Mouse (Mus musculus) liver, embryonic 14.5 days (tissue): ENCODE measurements around the gene Efcc1. TPM values are rescaled to one million over a fixed set of nuclear protein-coding genes. Genes with fewer than 3 reads are reported as not detected.

ENCODE experiments used
- ATAC-seq: fragments of 200-750 bp; cut with Nextera tagmentation; 2 replicates; pipeline ENCODE4 v1.8.0; 2017; ENCODE audit warnings: moderate number of reproducible peaks, mild to moderate bottlenecking, moderate library complexity; ENCODE audit not compliant: insufficient read depth
- DNase-seq, 3 experiments: peaks; one replicate each; pipeline ENCODE4 v3.0.0-alpha.2; 2012 to 2013; ENCODE audit warnings: low read depth in 3 of 3, low spot score in 3 of 3
- H3K27ac ChIP-seq: fragments of 300-500 bp; sonication (generic); 2 replicates; pipeline ENCODE4 v1.5.1; 2014; ENCODE audit warnings: moderate library complexity, mild to moderate bottlenecking, control low read depth, inconsistent platforms
- H3K27me3 ChIP-seq: fragments of 300-500 bp; sonication (generic); 2 replicates; pipeline ENCODE4 v1.6.1; 2014; ENCODE audit warnings: mild to moderate bottlenecking, low read length, moderate library complexity; ENCODE audit not compliant: control insufficient read depth, insufficient read depth
- H3K36me3 ChIP-seq: fragments of 300-500 bp; sonication (generic); replicated peaks from 2 replicates; pipeline ENCODE4 v1.6.1; 2014; ENCODE audit warnings: low read depth; ENCODE audit not compliant: control insufficient read depth, insufficient read depth
- H3K4me1 ChIP-seq, 2 experiments: fragments of 200-500 bp in 1 of 2; fragments of 300-500 bp in 1 of 2; sonication (generic) in 1 of 2; replicated peaks; 2 replicates each; pipeline ENCODE4 v1.6.1; 2012 to 2014; ENCODE audit warnings: antibody characterized with exemption in 1 of 2, inconsistent platforms in 1 of 2, low read length in 1 of 2; ENCODE audit not compliant: control insufficient read depth in 2 of 2, insufficient read depth in 2 of 2
- H3K4me2 ChIP-seq: fragments of 300-500 bp; sonication (generic); 2 replicates; pipeline ENCODE4 v1.6.1; 2014; ENCODE audit warnings: low read depth, mild to moderate bottlenecking, control low read depth, moderate library complexity
- H3K4me3 ChIP-seq, 2 experiments: fragments of 200-500 bp in 1 of 2; fragments of 300-500 bp in 1 of 2; sonication (generic) in 1 of 2; 2 replicates each; pipeline ENCODE4 v1.5.1; 2012 to 2014; ENCODE audit warnings: low read depth in 2 of 2, low read length in 2 of 2, mild to moderate bottlenecking in 2 of 2, control low read depth in 1 of 2, inconsistent platforms in 1 of 2, moderate library complexity in 1 of 2; ENCODE audit not compliant: insufficient read depth in 1 of 2
- H3K9ac ChIP-seq: fragments of 300-500 bp; sonication (generic); replicated peaks from 2 replicates; pipeline ENCODE4 v1.6.1; 2014; ENCODE audit warnings: mild to moderate bottlenecking, control low read depth, moderate library complexity
- H3K9me3 ChIP-seq: fragments of 300-500 bp; sonication (generic); 2 replicates; pipeline ENCODE4 v1.6.1; 2016; ENCODE audit warnings: low read length, mixed read lengths; ENCODE audit not compliant: control insufficient read depth
- CTCF ChIP-seq: IDR thresholded peaks from 2 replicates; pipeline ENCODE4 v1.5.1; 2016; ENCODE audit warnings: antibody characterized with exemption, low read depth, control low read depth
- EP300 ChIP-seq: IDR thresholded peaks from 2 replicates; pipeline ENCODE4 v1.6.1; 2016; ENCODE audit warnings: antibody characterized with exemption, low read depth
- WGBS: fragments of 180-500 bp; shearing (Covaris S2); extraction: QIAGEN DNeasy Blood & Tissue Kit; methylation state at CpG from one replicate; pipeline ENCODE4 v1.1.7; 2014; ENCODE audit not compliant: insufficient replicate concordance; 5-methylcytosine and 5-hydroxymethylcytosine counted together
- polyA plus RNA-seq, 2 experiments: library from polyadenylated mRNA; depleted of rRNA in 1 of 2; stranded (reverse) in 1 of 2; unstranded in 1 of 2; fragments of >200 nt; fragmentation: Nextera tagmentation in 1 of 2; extraction: Ambion mirVana in 1 of 2; gene quantifications; 2 replicates each; pipeline versions ENCODE4 v1.2.1 to v1.2.3; 2012 to 2014

Efcc1 gene
- polyA plus RNA-seq, 2 experiments: 0.09 to 0.17 TPM

- no peak overlapping the region for H3K9ac ChIP-seq
- H3K4me1 ChIP-seq: peaks cover 0 to 3% of the 10 kb centered on the region in 2 experiments; a peak in 2 of 4 replicates
- no peaks in the 10 kb centered on the region for H3K36me3 ChIP-seq
- H3K9me3 ChIP-seq: no peaks in the 10 kb centered on the region
- H3K27me3 ChIP-seq: peaks cover 61% of the 10 kb centered on the region
- H3K4me2 ChIP-seq: peak overlapping the region; percentile 64
- TF ChIP-seq CTCF (no peak), EP300 (no peak)
- 8% methylated on average over 19 of the region's 19 CpGs for WGBS
- ATAC-seq (no peak), DNase-seq (no peak)
- H3K27ac ChIP-seq: no peak overlapping the region
- H3K4me3 ChIP-seq: peak overlapping the region in 1 of 2 experiments; percentile 50; a peak in 2 of 4 replicates
Measured at GRCm38 (mm10) chr6:87731463-87732095, 910 bp downstream of the Efcc1 start.

DNA sequence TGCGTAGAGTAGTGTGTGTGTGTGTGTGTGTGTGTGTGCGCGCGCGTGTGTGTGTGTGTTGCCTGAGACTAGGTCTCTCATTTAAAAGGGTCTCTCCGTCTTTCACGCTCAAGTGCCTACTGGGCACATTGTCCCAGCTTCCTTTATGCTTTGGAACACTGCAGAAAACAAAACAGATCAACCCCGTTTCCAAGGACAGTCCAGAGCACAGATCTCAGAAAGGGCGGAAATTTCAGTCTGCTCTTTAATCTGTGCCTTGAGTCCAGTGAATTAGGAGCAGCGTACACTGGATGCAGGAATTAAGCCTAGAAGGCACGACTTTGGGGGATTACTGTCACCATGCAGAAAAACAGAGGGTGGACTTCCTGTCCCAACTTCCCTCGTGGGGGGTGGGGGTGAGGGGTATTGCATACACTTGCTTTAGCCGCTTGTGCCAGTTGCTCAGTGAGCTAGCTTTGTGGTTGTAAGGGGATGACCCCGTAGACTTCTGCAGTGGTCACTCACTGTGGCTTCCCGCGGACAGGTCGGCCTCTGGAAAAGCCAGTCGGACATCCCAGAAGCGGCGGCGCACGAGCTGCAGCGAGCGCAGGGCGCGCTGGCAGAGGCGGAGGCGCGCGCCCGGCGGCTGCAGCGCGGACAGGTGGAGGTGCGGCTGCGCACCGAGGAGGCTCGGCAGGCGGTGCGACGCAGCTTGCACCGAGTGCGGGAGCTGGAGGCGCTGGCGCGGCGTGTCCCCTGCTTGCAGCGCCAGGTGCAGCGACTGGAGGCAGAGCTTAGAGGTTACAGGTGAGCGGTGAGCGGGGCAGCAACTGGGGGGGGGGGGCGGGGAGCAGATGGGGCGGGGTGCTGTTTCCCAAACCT, 1.7 kb downstream of the Efcc1 start:
- Histone ChIP-seq H3K27me3 (peaks cover 61% of the 10 kb centered on the region), H3K4me1 (peaks cover 0 to 3% of the 10 kb centered on the region in 2 experiments; a peak in 2 of 4 replicates), H3K27ac (no peak overlapping the region), H3K9ac (no peak overlapping the region), H3K9me3 (no peaks in the 10 kb centered on the region), H3K4me3 (peak overlapping the region in 1 of 2 experiments; percentile 37; a peak in 2 of 4 replicates), H3K4me2 (peak overlapping the region; percentile 58), H3K36me3 (no peaks in the 10 kb centered on the region)
- 7% methylated on average over 53 of the region's 53 CpGs for WGBS
- DNase-seq: no peak
- TF ChIP-seq EP300 (no peak), CTCF (no peak)
- no peak for ATAC-seq

DNA sequence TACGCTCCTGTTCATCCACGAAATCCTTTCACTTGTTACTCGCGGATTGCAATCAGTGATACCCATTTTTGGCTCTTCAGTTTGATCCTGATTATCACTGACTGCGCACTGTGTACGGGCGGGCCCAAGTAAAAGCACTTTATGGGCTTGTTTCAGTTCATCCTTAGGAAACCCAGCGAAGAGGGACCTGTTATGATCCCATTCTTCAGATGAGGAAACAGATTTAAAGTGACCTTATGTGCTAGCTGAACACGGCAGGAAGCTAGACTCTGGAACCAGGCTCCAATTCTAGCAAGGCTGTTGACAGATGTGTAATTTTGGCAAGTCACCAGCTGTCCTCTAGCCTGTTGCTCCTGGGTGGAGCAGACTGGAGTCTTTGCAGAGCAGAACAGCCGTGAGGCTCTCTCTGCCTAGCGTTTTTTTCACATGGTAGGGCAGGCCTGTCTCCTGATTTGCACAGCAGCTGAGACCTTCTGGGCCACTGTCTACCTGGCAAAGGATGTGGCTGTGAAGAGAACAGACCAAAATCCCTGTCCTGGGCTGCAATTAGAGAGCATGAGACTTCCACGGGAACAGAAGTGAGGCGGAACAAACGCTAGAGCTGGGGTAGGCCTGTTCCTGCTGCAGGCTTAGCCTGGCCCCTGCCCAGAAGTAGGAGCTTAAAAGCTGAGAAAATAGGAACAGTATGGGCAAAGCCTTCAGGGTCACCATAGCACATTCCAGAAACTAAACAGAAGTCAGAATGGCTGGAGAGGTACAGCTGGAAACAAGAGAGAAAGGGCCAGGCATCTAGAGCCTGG, 2.7 kb downstream of the Efcc1 start:
- Histone ChIP-seq H3K4me3 (no peak overlapping the region), H3K9ac (no peak overlapping the region), H3K9me3 (no peaks in the 10 kb centered on the region), H3K4me1 (peaks cover 3 to 10% of the 10 kb centered on the region in 2 experiments; a peak in 3 of 4 replicates), H3K36me3 (no peaks in the 10 kb centered on the region), H3K27ac (no peak overlapping the region), H3K4me2 (peak overlapping the region; percentile 58), H3K27me3 (peaks cover 61% of the 10 kb centered on the region)
- DNase-seq (no peak), ATAC-seq (no peak)
- 41% methylated on average over 14 of the region's 14 CpGs for WGBS
- TF ChIP-seq EP300 (no peak), CTCF (no peak)

- H3K9ac ChIP-seq: no peak overlapping the region
- DNase-seq: no peak
- peaks cover 55% of the 10 kb centered on the region for H3K27me3 ChIP-seq
- no peak for ATAC-seq
- no peaks in the 10 kb centered on the region for H3K9me3 ChIP-seq
- 60% methylated on average over 5 of the region's 5 CpGs for WGBS
- no peak overlapping the region for H3K27ac ChIP-seq
- TF ChIP-seq CTCF (no peak), EP300 (no peak)
- no peaks in the 10 kb centered on the region for H3K36me3 ChIP-seq
- no peak overlapping the region for H3K4me2 ChIP-seq
- H3K4me1 ChIP-seq: peaks cover 9 to 10% of the 10 kb centered on the region in 2 experiments
- H3K4me3 ChIP-seq: no peak overlapping the region
Measured at GRCm38 (mm10) chr6:87734136-87734535, 3.5 kb downstream of the Efcc1 start.
